Mouse (Mus musculus): Measurements from ENCODE around the gene Bcr. TPM values are rescaled to one million over a fixed set of nuclear protein-coding genes. Genes with fewer than 3 reads are reported as not detected.

Bcr gene
- polyA plus RNA-seq, 1 experiment from 2014 or later = 14.3 TPM

DNA sequence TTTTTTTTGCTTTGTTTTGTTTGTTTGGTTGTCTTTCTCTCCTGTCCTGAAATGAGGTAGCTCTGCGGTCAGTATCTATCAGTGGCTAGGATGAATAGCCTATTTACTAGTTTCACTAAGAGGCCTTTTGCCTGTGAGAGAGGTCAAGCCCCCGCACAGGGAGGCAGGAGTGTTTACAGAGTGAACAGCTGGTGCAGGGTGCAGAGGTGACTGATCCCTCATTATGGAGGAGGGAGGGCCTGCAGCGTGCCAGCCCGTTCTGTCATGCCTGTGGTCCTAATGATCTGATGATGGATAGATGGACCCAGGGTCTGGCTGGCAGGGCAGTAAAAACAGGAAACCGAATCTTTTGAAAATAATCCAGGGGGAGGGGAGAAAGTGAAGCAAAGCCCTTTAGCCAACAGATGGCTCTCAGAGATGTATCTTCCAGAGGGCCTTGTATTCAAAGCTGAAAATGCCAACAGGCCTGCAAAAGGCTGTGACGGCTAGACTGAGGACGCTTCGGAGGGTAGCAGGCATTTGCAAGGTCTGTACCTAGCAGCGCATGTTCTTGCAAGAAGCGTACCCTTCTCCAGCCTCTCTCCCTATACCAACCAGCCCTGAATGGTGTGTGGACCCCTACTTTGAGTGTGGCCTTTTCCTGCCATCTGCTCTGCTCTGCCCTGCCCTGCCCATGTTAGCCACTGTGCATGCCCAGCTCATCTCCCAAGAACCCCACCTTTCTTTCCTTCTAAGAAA lies 38.2 kb downstream of the Bcr start:
- no peak overlapping the region for H3K9ac ChIP-seq
- H3K36me3 ChIP-seq = no peaks in the 10 kb centered on the region
- no peaks in the 10 kb centered on the region for H3K9me3 ChIP-seq
- H3K27ac ChIP-seq (replicated peaks) = no peak overlapping the region
- no peak for ATAC-seq (ENCODE audit: extremely low read depth, insufficient number of reproducible peaks, low FRiP score, low TSS enrichment)
- no peak overlapping the region for H3K4me2 ChIP-seq
- H3K4me3 ChIP-seq = no peak overlapping the region
- WGBS = 59% methylated on average over 10 of the region's 10 CpGs
- peaks cover 79% of the 10 kb centered on the region for H3K27me3 ChIP-seq (replicated peaks)
- peaks cover 62% of the 10 kb centered on the region for H3K4me1 ChIP-seq

DNA sequence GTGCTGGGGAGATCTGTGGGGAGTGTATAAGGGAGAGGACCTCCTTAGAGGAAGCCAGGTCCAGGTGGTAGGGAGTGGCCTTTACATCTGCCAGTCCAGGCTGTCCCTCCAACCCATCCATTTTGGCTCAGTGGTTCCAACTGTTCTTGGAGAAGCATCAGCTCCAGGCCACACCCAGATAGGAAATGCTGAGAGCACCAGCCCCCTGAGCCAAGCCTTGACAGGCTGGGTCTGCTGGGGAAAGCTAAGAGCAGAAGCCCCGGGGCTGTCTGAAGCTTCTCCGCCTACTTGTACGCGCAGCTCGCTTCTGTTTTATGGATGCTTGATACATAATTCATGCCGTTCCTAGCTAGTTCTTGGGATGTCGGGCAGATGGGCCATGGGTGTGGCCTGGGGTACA lies 39.9 kb downstream of the Bcr start:
- peaks cover 74% of the 10 kb centered on the region for H3K4me1 ChIP-seq
- no peak overlapping the region for H3K9ac ChIP-seq
- WGBS = 77% methylated on average over 7 of the region's 7 CpGs
- no peak overlapping the region for H3K27ac ChIP-seq (replicated peaks)
- H3K27me3 ChIP-seq (replicated peaks) = peaks cover 67% of the 10 kb centered on the region
- no peak overlapping the region for H3K4me3 ChIP-seq
- no peak for ATAC-seq (ENCODE audit: extremely low read depth, insufficient number of reproducible peaks, low FRiP score, low TSS enrichment)
- H3K36me3 ChIP-seq = no peaks in the 10 kb centered on the region
- no peaks in the 10 kb centered on the region for H3K9me3 ChIP-seq
- H3K4me2 ChIP-seq = no peak overlapping the region

GRCm38 (mm10) chr10:75103502-75103901 lies 43.1 kb downstream of the Bcr start:
- peaks cover 48% of the 10 kb centered on the region for H3K27me3 ChIP-seq (replicated peaks)
- H3K4me3 ChIP-seq = no peak overlapping the region
- H3K4me2 ChIP-seq = no peak overlapping the region
- H3K9ac ChIP-seq = 0 out of 2 replicates have a peak overlapping the region, but pooled peaks have one; percentile 14
- no peaks in the 10 kb centered on the region for H3K9me3 ChIP-seq
- H3K27ac ChIP-seq (replicated peaks) = peak overlapping the region; percentile 65
- H3K36me3 ChIP-seq = no peaks in the 10 kb centered on the region
- 52% methylated on average over 2 of the region's 2 CpGs for WGBS
- ATAC-seq (ENCODE audit: extremely low read depth, insufficient number of reproducible peaks, low FRiP score, low TSS enrichment) = no peak
- peaks cover 65% of the 10 kb centered on the region for H3K4me1 ChIP-seq

DNA sequence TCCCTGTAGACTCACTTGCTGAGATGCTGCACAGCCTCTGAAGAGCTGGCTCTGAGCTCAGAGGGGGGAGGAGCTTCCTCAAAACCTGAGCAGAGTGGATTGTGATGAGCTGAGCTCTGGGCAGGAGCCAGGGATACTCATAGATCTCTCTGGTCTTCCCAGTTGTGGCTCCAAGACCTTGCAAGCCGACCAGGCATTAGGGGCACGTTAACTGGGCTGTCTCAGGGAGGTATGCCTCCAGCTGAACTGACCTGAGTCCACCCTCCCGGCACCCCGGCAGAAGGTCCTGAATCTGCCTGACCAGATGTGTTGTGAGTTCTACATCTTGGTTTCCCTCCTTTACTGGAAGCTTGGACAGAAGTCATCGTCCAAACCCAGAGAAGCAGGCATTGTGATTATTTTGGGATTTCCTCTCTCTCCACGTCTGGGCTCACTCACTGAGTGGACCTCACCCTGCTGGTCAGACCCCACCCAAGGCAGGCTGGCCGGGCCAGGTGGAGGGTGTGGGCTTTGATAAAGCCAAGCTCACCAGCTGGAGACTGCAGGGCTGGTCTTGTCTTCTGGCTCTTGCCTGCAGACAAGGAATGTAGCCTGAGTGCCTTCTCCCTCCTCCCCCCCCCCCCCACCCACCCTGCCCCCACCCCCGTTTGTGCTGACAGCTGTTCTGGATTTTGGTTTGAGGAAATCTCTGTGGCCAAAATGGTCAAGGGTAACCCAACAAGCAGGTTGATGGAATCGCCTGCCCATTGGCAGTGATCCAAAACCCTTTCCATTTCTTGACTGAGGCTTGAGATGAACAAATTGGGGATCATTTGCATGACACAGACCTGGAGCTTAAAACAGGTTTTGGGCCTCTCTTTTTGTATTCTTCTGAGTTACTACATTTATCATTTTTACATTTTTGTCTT lies 44.1 kb downstream of the Bcr start:
- WGBS = 38% methylated on average over 9 of the region's 9 CpGs
- H3K36me3 ChIP-seq = no peaks in the 10 kb centered on the region
- H3K27ac ChIP-seq (replicated peaks) = peak overlapping the region; percentile 65
- H3K4me2 ChIP-seq = no peak overlapping the region
- H3K9ac ChIP-seq = no peak overlapping the region
- H3K27me3 ChIP-seq (replicated peaks) = peaks cover 39% of the 10 kb centered on the region
- H3K4me1 ChIP-seq = peaks cover 58% of the 10 kb centered on the region
- ATAC-seq (ENCODE audit: extremely low read depth, insufficient number of reproducible peaks, low FRiP score, low TSS enrichment) = no peak
- H3K9me3 ChIP-seq = no peaks in the 10 kb centered on the region
- H3K4me3 ChIP-seq = no peak overlapping the region

- ATAC-seq (ENCODE audit: extremely low read depth, insufficient number of reproducible peaks, low FRiP score, low TSS enrichment) = no peak
- no peak overlapping the region for H3K4me2 ChIP-seq
- H3K4me1 ChIP-seq = peaks cover 54% of the 10 kb centered on the region
- peaks cover 34% of the 10 kb centered on the region for H3K27me3 ChIP-seq (replicated peaks)
- 68% methylated on average over 4 of the region's 4 CpGs for WGBS
- no peaks in the 10 kb centered on the region for H3K9me3 ChIP-seq
- no peak overlapping the region for H3K4me3 ChIP-seq
- no peak overlapping the region for H3K9ac ChIP-seq
- H3K27ac ChIP-seq (replicated peaks) = 0 out of 2 replicates have a peak overlapping the region, but pooled peaks have one; percentile 29
- H3K36me3 ChIP-seq = no peaks in the 10 kb centered on the region
Measured at GRCm38 (mm10) chr10:75105099-75105461, 44.7 kb downstream of the Bcr start.

- H3K27ac ChIP-seq (replicated peaks) = peak overlapping the region; percentile 29; the same call in 1 of the 2 replicates
- no peak for ATAC-seq (ENCODE audit: extremely low read depth, insufficient number of reproducible peaks, low FRiP score, low TSS enrichment)
- no peak overlapping the region for H3K4me3 ChIP-seq
- peaks cover 49% of the 10 kb centered on the region for H3K4me1 ChIP-seq
- no peaks in the 10 kb centered on the region for H3K9me3 ChIP-seq
- 78% methylated on average over 5 of the region's 5 CpGs for WGBS
- H3K27me3 ChIP-seq (replicated peaks) = peaks cover 28% of the 10 kb centered on the region
- H3K36me3 ChIP-seq = no peaks in the 10 kb centered on the region
- H3K9ac ChIP-seq = no peak overlapping the region
- H3K4me2 ChIP-seq = no peak overlapping the region
Measured at GRCm38 (mm10) chr10:75105687-75106086, 45.3 kb downstream of the Bcr start.

GRCm38 (mm10) chr10:75106940-75107381 lies 46.6 kb downstream of the Bcr start:
- peak overlapping the region; percentile 77 for H3K27ac ChIP-seq (replicated peaks)
- no peak overlapping the region for H3K4me3 ChIP-seq
- H3K9ac ChIP-seq = no peak overlapping the region; the same call in 1 of the 2 replicates
- H3K9me3 ChIP-seq = no peaks in the 10 kb centered on the region
- peaks cover 16% of the 10 kb centered on the region for H3K27me3 ChIP-seq (replicated peaks)
- H3K36me3 ChIP-seq = no peaks in the 10 kb centered on the region
- WGBS = 29% methylated on average over 5 of the region's 5 CpGs
- no peak for ATAC-seq (ENCODE audit: extremely low read depth, insufficient number of reproducible peaks, low FRiP score, low TSS enrichment)
- no peak overlapping the region for H3K4me2 ChIP-seq
- peaks cover 60% of the 10 kb centered on the region for H3K4me1 ChIP-seq

DNA sequence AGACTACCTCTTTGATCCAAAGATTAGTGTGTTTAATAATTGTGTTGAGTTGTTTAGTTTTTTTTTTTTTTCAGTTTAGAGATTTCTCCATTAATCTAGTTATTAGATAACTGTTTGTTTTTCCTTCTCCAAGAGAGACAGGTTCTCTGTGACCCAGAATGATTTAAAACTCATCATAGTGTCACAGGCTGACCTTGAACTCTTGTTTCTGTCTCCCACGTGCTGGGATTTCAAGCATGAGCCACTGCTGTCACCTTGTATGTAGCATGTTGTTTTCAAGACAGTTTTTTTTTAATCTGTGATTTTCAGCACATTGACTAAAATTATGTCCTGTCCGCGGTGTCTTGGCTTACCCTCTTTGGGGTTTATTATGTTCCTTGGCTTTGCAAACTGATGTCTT lies 47.7 kb downstream of the Bcr start:
- H3K36me3 ChIP-seq = no peaks in the 10 kb centered on the region
- ATAC-seq (ENCODE audit: extremely low read depth, insufficient number of reproducible peaks, low FRiP score, low TSS enrichment) = no peak
- no peak overlapping the region for H3K9ac ChIP-seq
- H3K4me2 ChIP-seq = no peak overlapping the region
- H3K9me3 ChIP-seq = no peaks in the 10 kb centered on the region
- no peak overlapping the region for H3K4me3 ChIP-seq
- H3K4me1 ChIP-seq = peaks cover 65% of the 10 kb centered on the region
- WGBS = 61% methylated on average over 3 of the region's 3 CpGs
- H3K27me3 ChIP-seq (replicated peaks) = peaks cover 6% of the 10 kb centered on the region
- H3K27ac ChIP-seq (replicated peaks) = no peak overlapping the region

- WGBS = 61% methylated on average over 11 of the region's 11 CpGs
- Histone ChIP-seq H3K27ac (replicated peaks) (no peak overlapping the region), H3K27me3 (replicated peaks) (no peaks in the 10 kb centered on the region; the same call in 1 of the 2 replicates), H3K36me3 (no peaks in the 10 kb centered on the region), H3K4me1 (peaks cover 49% of the 10 kb centered on the region), H3K9me3 (no peaks in the 10 kb centered on the region), H3K9ac (no peak overlapping the region), H3K4me3 (no peak overlapping the region), H3K4me2 (no peak overlapping the region)
- no peak for ATAC-seq (ENCODE audit: extremely low read depth, insufficient number of reproducible peaks, low FRiP score, low TSS enrichment)
Measured at GRCm38 (mm10) chr10:75111446-75112201, 51.2 kb downstream of the Bcr start.

GRCm38 (mm10) chr10:75112405-75112804 lies 52.0 kb downstream of the Bcr start:
- Histone ChIP-seq H3K9me3 (no peaks in the 10 kb centered on the region), H3K27ac (replicated peaks) (no peak overlapping the region), H3K4me3 (no peak overlapping the region), H3K27me3 (replicated peaks) (no peaks in the 10 kb centered on the region; the same call in 1 of the 2 replicates), H3K4me2 (no peak overlapping the region), H3K36me3 (no peaks in the 10 kb centered on the region), H3K9ac (no peak overlapping the region), H3K4me1 (peaks cover 49% of the 10 kb centered on the region)
- ATAC-seq (ENCODE audit: extremely low read depth, insufficient number of reproducible peaks, low FRiP score, low TSS enrichment) = no peak
- WGBS = 65% methylated on average over 3 of the region's 3 CpGs

GRCm38 (mm10) chr10:75113620-75114019 lies 53.2 kb downstream of the Bcr start:
- Histone ChIP-seq H3K4me2 (no peak overlapping the region), H3K27ac (replicated peaks) (no peak overlapping the region), H3K4me3 (no peak overlapping the region), H3K27me3 (replicated peaks) (no peaks in the 10 kb centered on the region; the same call in 1 of the 2 replicates), H3K9ac (no peak overlapping the region), H3K4me1 (peaks cover 59% of the 10 kb centered on the region), H3K36me3 (no peaks in the 10 kb centered on the region; the same call in 1 of the 2 replicates), H3K9me3 (no peaks in the 10 kb centered on the region)
- WGBS = 89% methylated on average over 9 of the region's 9 CpGs
- no peak for ATAC-seq (ENCODE audit: extremely low read depth, insufficient number of reproducible peaks, low FRiP score, low TSS enrichment)

All from heart, embryonic 13.5 days (tissue).